Mouse (Mus musculus): ENCODE results near the gene Rhoh. TPM values are rescaled to one million over a fixed set of nuclear protein-coding genes. Genes with fewer than 3 reads are reported as not detected.

The Rhoh gene
- polyA plus RNA-seq, 1 experiment, result 135 TPM

GRCm38 (mm10) chr5:65882476-65883205 is 21.6 kb downstream of the Rhoh start:
- 57% methylated on average over 10 of the region's 10 CpGs for WGBS
- Histone ChIP-seq H3K36me3 (ENCODE audit: control insufficient read depth, insufficient read depth, low read length) (peaks cover 85% of the 10 kb centered on the region), H3K4me1 (replicated peaks; ENCODE audit: control insufficient read depth, insufficient read depth, low read length) (peaks cover 47% of the 10 kb centered on the region), H3K27me3 (ENCODE audit: control insufficient read depth, insufficient read depth, low read length) (no peaks in the 10 kb centered on the region), H3K4me3 (ENCODE audit: control insufficient read depth, insufficient read depth, low read length) (no peak overlapping the region), H3K27ac (ENCODE audit: control insufficient read depth, insufficient read depth, low read length) (peak overlapping the region; percentile 33)
- DNase-seq, result no peak
- no peak for TF ChIP-seq POLR2A (IDR thresholded peaks at IDR 0.05; ENCODE audit: control insufficient read depth, extremely low read depth, insufficient read depth, low read length, poor library complexity)
- no peak for TF ChIP-seq CTCF (IDR thresholded peaks at IDR 0.05; ENCODE audit: borderline replicate concordance, control insufficient read depth, extremely low read depth, insufficient read depth, low read length, poor library complexity)

GRCm38 (mm10) chr5:65883355-65883754 is 22.3 kb downstream of the Rhoh start:
- H3K4me3 ChIP-seq (ENCODE audit: control insufficient read depth, insufficient read depth, low read length), result no peak overlapping the region
- WGBS, result 25% methylated on average over 5 of the region's 5 CpGs
- DNase-seq, result no peak
- H3K4me1 ChIP-seq (replicated peaks; ENCODE audit: control insufficient read depth, insufficient read depth, low read length), result peaks cover 54% of the 10 kb centered on the region
- TF ChIP-seq POLR2A (IDR thresholded peaks at IDR 0.05; ENCODE audit: control insufficient read depth, extremely low read depth, insufficient read depth, low read length, poor library complexity) (no peak), CTCF (IDR thresholded peaks at IDR 0.05; ENCODE audit: borderline replicate concordance, control insufficient read depth, extremely low read depth, insufficient read depth, low read length, poor library complexity) (no peak)
- peaks cover 85% of the 10 kb centered on the region for H3K36me3 ChIP-seq (ENCODE audit: control insufficient read depth, insufficient read depth, low read length)
- H3K27me3 ChIP-seq (ENCODE audit: control insufficient read depth, insufficient read depth, low read length), result no peaks in the 10 kb centered on the region
- no peak overlapping the region for H3K27ac ChIP-seq (ENCODE audit: control insufficient read depth, insufficient read depth, low read length)

- peaks cover 79% of the 10 kb centered on the region for H3K36me3 ChIP-seq (ENCODE audit: control insufficient read depth, insufficient read depth, low read length)
- WGBS, result 88% methylated on average over 15 of the region's 15 CpGs
- no peaks in the 10 kb centered on the region for H3K27me3 ChIP-seq (ENCODE audit: control insufficient read depth, insufficient read depth, low read length)
- no peak overlapping the region for H3K27ac ChIP-seq (ENCODE audit: control insufficient read depth, insufficient read depth, low read length)
- H3K4me1 ChIP-seq (replicated peaks; ENCODE audit: control insufficient read depth, insufficient read depth, low read length), result peaks cover 53% of the 10 kb centered on the region
- DNase-seq, result no peak
- TF ChIP-seq POLR2A (IDR thresholded peaks at IDR 0.05; ENCODE audit: control insufficient read depth, extremely low read depth, insufficient read depth, low read length, poor library complexity), result no peak
- TF ChIP-seq CTCF (IDR thresholded peaks at IDR 0.05; ENCODE audit: borderline replicate concordance, control insufficient read depth, extremely low read depth, insufficient read depth, low read length, poor library complexity), result no peak
- no peak overlapping the region for H3K4me3 ChIP-seq (ENCODE audit: control insufficient read depth, insufficient read depth, low read length)
Measured at GRCm38 (mm10) chr5:65885699-65886443, 24.9 kb downstream of the Rhoh start.

GRCm38 (mm10) chr5:65888102-65888501 is 27.1 kb downstream of the Rhoh start:
- Histone ChIP-seq H3K4me1 (replicated peaks; ENCODE audit: control insufficient read depth, insufficient read depth, low read length) (peaks cover 47% of the 10 kb centered on the region), H3K4me3 (ENCODE audit: control insufficient read depth, insufficient read depth, low read length) (no peak overlapping the region), H3K27ac (ENCODE audit: control insufficient read depth, insufficient read depth, low read length) (peak overlapping the region; percentile 29), H3K27me3 (ENCODE audit: control insufficient read depth, insufficient read depth, low read length) (no peaks in the 10 kb centered on the region), H3K36me3 (ENCODE audit: control insufficient read depth, insufficient read depth, low read length) (peaks cover 84% of the 10 kb centered on the region)
- WGBS, result 53% methylated on average over 5 of the region's 5 CpGs
- no peak for DNase-seq
- TF ChIP-seq CTCF (IDR thresholded peaks at IDR 0.05; ENCODE audit: borderline replicate concordance, control insufficient read depth, extremely low read depth, insufficient read depth, low read length, poor library complexity) (no peak), POLR2A (IDR thresholded peaks at IDR 0.05; ENCODE audit: control insufficient read depth, extremely low read depth, insufficient read depth, low read length, poor library complexity) (no peak)

- Histone ChIP-seq H3K27ac (ENCODE audit: control insufficient read depth, insufficient read depth, low read length) (peak overlapping the region; percentile 29; the same call in 1 of the 2 replicates), H3K4me1 (replicated peaks; ENCODE audit: control insufficient read depth, insufficient read depth, low read length) (peaks cover 45% of the 10 kb centered on the region), H3K36me3 (ENCODE audit: control insufficient read depth, insufficient read depth, low read length) (peaks cover 86% of the 10 kb centered on the region), H3K27me3 (ENCODE audit: control insufficient read depth, insufficient read depth, low read length) (no peaks in the 10 kb centered on the region), H3K4me3 (ENCODE audit: control insufficient read depth, insufficient read depth, low read length) (no peak overlapping the region)
- 69% methylated on average over 5 of the region's 5 CpGs for WGBS
- no peak for DNase-seq
- no peak for TF ChIP-seq CTCF (IDR thresholded peaks at IDR 0.05; ENCODE audit: borderline replicate concordance, control insufficient read depth, extremely low read depth, insufficient read depth, low read length, poor library complexity)
- no peak for TF ChIP-seq POLR2A (IDR thresholded peaks at IDR 0.05; ENCODE audit: control insufficient read depth, extremely low read depth, insufficient read depth, low read length, poor library complexity)
Measured at GRCm38 (mm10) chr5:65888998-65889397, 28.0 kb downstream of the Rhoh start.

GRCm38 (mm10) chr5:65891251-65891826 is 30.3 kb downstream of the Rhoh start:
- no peaks in the 10 kb centered on the region for H3K27me3 ChIP-seq (ENCODE audit: control insufficient read depth, insufficient read depth, low read length)
- no peak for DNase-seq
- H3K4me1 ChIP-seq (replicated peaks; ENCODE audit: control insufficient read depth, insufficient read depth, low read length), result peaks cover 54% of the 10 kb centered on the region
- WGBS, result 83% methylated on average over 14 of the region's 14 CpGs
- TF ChIP-seq POLR2A (IDR thresholded peaks at IDR 0.05; ENCODE audit: control insufficient read depth, extremely low read depth, insufficient read depth, low read length, poor library complexity) (no peak), CTCF (IDR thresholded peaks at IDR 0.05; ENCODE audit: borderline replicate concordance, control insufficient read depth, extremely low read depth, insufficient read depth, low read length, poor library complexity) (no peak)
- no peak overlapping the region for H3K27ac ChIP-seq (ENCODE audit: control insufficient read depth, insufficient read depth, low read length)
- H3K4me3 ChIP-seq (ENCODE audit: control insufficient read depth, insufficient read depth, low read length), result no peak overlapping the region
- peaks cover 79% of the 10 kb centered on the region for H3K36me3 ChIP-seq (ENCODE audit: control insufficient read depth, insufficient read depth, low read length)
